Mouse (Mus musculus) limb, embryonic 11.5 days (tissue): Measurements from ENCODE around the gene Nudt5. TPM values are rescaled to one million over a fixed set of nuclear protein-coding genes. Genes with fewer than 3 reads are reported as not detected.
"Not testable (repeated sequence)": the region's sequence is repeated elsewhere in the genome, so short reads cannot be mapped to it uniquely, and the experiment has no call there.

Source experiments
- ATAC-seq: fragments of 200-750 bp; cut with Nextera tagmentation; 2 replicates; pipeline ENCODE4 v1.8.0; 2017; ENCODE audit warnings: low read depth; ENCODE audit not compliant: insufficient number of reproducible peaks, low FRiP score, low TSS enrichment
- DNase-seq: peaks from one replicate; pipeline ENCODE4 v3.0.0-alpha.2; 2015; ENCODE audit warnings: low spot score
- H3K27ac ChIP-seq: fragments of 300-500 bp; sonication (generic); replicated peaks from 2 replicates; pipeline ENCODE4 v1.5.1; 2014; ENCODE audit warnings: low read depth, mild to moderate bottlenecking, low read length
- H3K27me3 ChIP-seq: fragments of 300-500 bp; sonication (generic); 2 replicates; pipeline ENCODE4 v1.6.1; 2014; ENCODE audit warnings: mild to moderate bottlenecking, low read length, mixed read lengths; ENCODE audit not compliant: control insufficient read depth, insufficient read depth
- H3K36me3 ChIP-seq: fragments of 300-500 bp; sonication (generic); 2 replicates; pipeline ENCODE4 v1.6.1; 2014; ENCODE audit warnings: mild to moderate bottlenecking, low read length, moderate library complexity, mixed read lengths; ENCODE audit not compliant: control insufficient read depth, insufficient read depth
- H3K4me1 ChIP-seq: fragments of 300-500 bp; sonication (generic); 2 replicates; pipeline ENCODE4 v1.6.1; 2014; ENCODE audit warnings: low read length, mixed read lengths; ENCODE audit not compliant: control insufficient read depth, insufficient read depth
- H3K4me2 ChIP-seq: fragments of 300-500 bp; sonication (generic); 2 replicates; pipeline ENCODE4 v1.6.1; 2014; ENCODE audit warnings: low read depth, mild to moderate bottlenecking, moderate library complexity; ENCODE audit not compliant: severe bottlenecking
- H3K4me3 ChIP-seq: fragments of 300-500 bp; sonication (generic); 2 replicates; pipeline ENCODE4 v1.5.1; 2014; ENCODE audit warnings: low read depth, low read length
- H3K9ac ChIP-seq: fragments of 300-500 bp; sonication (generic); 2 replicates; pipeline ENCODE4 v1.6.1; 2014; ENCODE audit warnings: mild to moderate bottlenecking, low read length
- H3K9me3 ChIP-seq: fragments of 300-500 bp; sonication (generic); 2 replicates; pipeline ENCODE4 v1.6.1; 2016; ENCODE audit warnings: low read length; ENCODE audit not compliant: control insufficient read depth
- WGBS: fragments of 180-500 bp; shearing (Covaris S2); extraction: QIAGEN DNeasy Blood & Tissue Kit; methylation state at CpG from one replicate; pipeline ENCODE4 v1.1.7; 2014; 5-methylcytosine and 5-hydroxymethylcytosine counted together
- polyA plus RNA-seq: library from polyadenylated mRNA; unstranded; fragments of >200 nt; fragmentation: Nextera tagmentation; extraction: Ambion mirVana; gene quantifications from 2 replicates; pipeline ENCODE4 v1.2.1, GENCODE M21; 2014

Gene Nudt5
- polyA plus RNA-seq: 105 and 109 TPM in 2 replicates

GRCm38 (mm10) chr2:5844873-5845631 lies at the start of gene Nudt5, which contains the start of gene Cdc123:
TSS of gene Nudt5 (plus strand) at chr2:5845019.
TSS of gene Cdc123 (minus strand) at chr2:5845164.
- H3K4me2 ChIP-seq: peak within 1 kb of the TSS; percentile 48
- peak within 1 kb of the TSS; percentile 86 for H3K9ac ChIP-seq
- no peaks in the 10 kb centered on the region for H3K27me3 ChIP-seq
- peak; percentile 89 for DNase-seq
- ATAC-seq: peak; percentile 90
- peaks cover 14% of the 10 kb centered on the region for H3K36me3 ChIP-seq
- peak within 1 kb of the TSS; percentile 78 for H3K4me3 ChIP-seq
- H3K4me1 ChIP-seq: 0 out of 2 replicates have a peak, but pooled peaks cover 5% of the 10 kb centered on the region
- peak within 1 kb of the TSS; percentile 77 for H3K27ac ChIP-seq
- peaks cover 2% of the 10 kb centered on the region; the same call in 1 of the 2 replicates for H3K9me3 ChIP-seq
- under 1% methylated on average over 53 of the region's 53 CpGs for WGBS

GRCm38 (mm10) chr2:5797816-5798672 lies 46.8 kb upstream of the Nudt5 start:
- DNase-seq: no peak

GRCm38 (mm10) chr2:5801182-5801640 lies 43.6 kb upstream of the Nudt5 start:
- DNase-seq (no peak), ATAC-seq (no peak)
- Histone ChIP-seq H3K27me3 (no peaks in the 10 kb centered on the region), H3K36me3 (peaks cover 26% of the 10 kb centered on the region; the same call in 1 of the 2 replicates), H3K9ac (no peak overlapping the region), H3K4me2 (no peak overlapping the region), H3K4me3 (no peak overlapping the region), H3K27ac (no peak overlapping the region), H3K4me1 (no peaks in the 10 kb centered on the region), H3K9me3 (no peaks in the 10 kb centered on the region)
- WGBS: 93% methylated on average over 9 of the region's 9 CpGs

More at GRCm38 (mm10) chr2:5797816-5798672, 46.8 kb upstream of the Nudt5 start:
- Histone ChIP-seq H3K27ac (no peak overlapping the region), H3K36me3 (peaks cover 43% of the 10 kb centered on the region), H3K27me3 (no peaks in the 10 kb centered on the region), H3K9ac (no peak overlapping the region), H3K4me2 (no peak overlapping the region), H3K9me3 (no peaks in the 10 kb centered on the region), H3K4me1 (no peaks in the 10 kb centered on the region), H3K4me3 (no peak overlapping the region)
- no peak for ATAC-seq
- 95% methylated on average over 11 of the region's 11 CpGs for WGBS

- Histone ChIP-seq H3K4me1 (no peaks in the 10 kb centered on the region), H3K9me3 (no peaks in the 10 kb centered on the region), H3K4me2 (no peak overlapping the region), H3K27ac (no peak overlapping the region), H3K36me3 (peaks cover 19% of the 10 kb centered on the region; the same call in 1 of the 2 replicates), H3K27me3 (no peaks in the 10 kb centered on the region), H3K4me3 (no peak overlapping the region), H3K9ac (no peak overlapping the region)
- ATAC-seq: no peak
- no peak for DNase-seq
- WGBS: 94% methylated on average over 10 of the region's 10 CpGs
These were observed 42.8 kb upstream of the Nudt5 start for GRCm38 (mm10) chr2:5801927-5802590.

- no peak overlapping the region for H3K4me3 ChIP-seq
- ATAC-seq (no peak), DNase-seq (no peak)
- no peaks in the 10 kb centered on the region for H3K27me3 ChIP-seq
- no peaks in the 10 kb centered on the region for H3K9me3 ChIP-seq
- WGBS: 91% methylated on average over 6 of the region's 6 CpGs
- H3K9ac ChIP-seq: no peak overlapping the region
- H3K36me3 ChIP-seq: peaks cover 19% of the 10 kb centered on the region; the same call in 1 of the 2 replicates
- H3K4me2 ChIP-seq: no peak overlapping the region
- H3K4me1 ChIP-seq: no peaks in the 10 kb centered on the region
- no peak overlapping the region for H3K27ac ChIP-seq
These were observed 40.3 kb upstream of the Nudt5 start for GRCm38 (mm10) chr2:5804440-5805045.

GRCm38 (mm10) chr2:5805228-5805627 lies 39.6 kb upstream of the Nudt5 start:
- Histone ChIP-seq H3K4me1 (no peaks in the 10 kb centered on the region), H3K27ac (no peak overlapping the region), H3K9me3 (no peaks in the 10 kb centered on the region), H3K9ac (no peak overlapping the region), H3K4me2 (no peak overlapping the region), H3K27me3 (no peaks in the 10 kb centered on the region), H3K36me3 (peaks cover 17% of the 10 kb centered on the region; the same call in 1 of the 2 replicates), H3K4me3 (no peak overlapping the region)
- ATAC-seq (no peak), DNase-seq (no peak)
- WGBS: 96% methylated on average over 7 of the region's 7 CpGs

- WGBS: 78% methylated on average over 3 of the region's 3 CpGs
- not testable (repeated sequence) for H3K9me3 ChIP-seq, DNase-seq
These were observed 38.6 kb upstream of the Nudt5 start for GRCm38 (mm10) chr2:5806201-5806600.

More at GRCm38 (mm10) chr2:5806201-5806600, 38.6 kb upstream of the Nudt5 start:
- not testable (repeated sequence) for H3K27ac ChIP-seq, H3K4me2 ChIP-seq, ATAC-seq, H3K4me3 ChIP-seq, H3K9ac ChIP-seq, H3K4me1 ChIP-seq, H3K27me3 ChIP-seq
- H3K36me3 ChIP-seq: peaks cover 10% of the 10 kb centered on the region; the same call in 1 of the 2 replicates
